Mouse (Mus musculus): ENCODE measurements around the gene C1qbp. TPM values are rescaled to one million over a fixed set of nuclear protein-coding genes. Genes with fewer than 3 reads are reported as not detected.

C1qbp gene
- polyA plus RNA-seq, 1 experiment from 2014 or later = 276 TPM

DNA sequence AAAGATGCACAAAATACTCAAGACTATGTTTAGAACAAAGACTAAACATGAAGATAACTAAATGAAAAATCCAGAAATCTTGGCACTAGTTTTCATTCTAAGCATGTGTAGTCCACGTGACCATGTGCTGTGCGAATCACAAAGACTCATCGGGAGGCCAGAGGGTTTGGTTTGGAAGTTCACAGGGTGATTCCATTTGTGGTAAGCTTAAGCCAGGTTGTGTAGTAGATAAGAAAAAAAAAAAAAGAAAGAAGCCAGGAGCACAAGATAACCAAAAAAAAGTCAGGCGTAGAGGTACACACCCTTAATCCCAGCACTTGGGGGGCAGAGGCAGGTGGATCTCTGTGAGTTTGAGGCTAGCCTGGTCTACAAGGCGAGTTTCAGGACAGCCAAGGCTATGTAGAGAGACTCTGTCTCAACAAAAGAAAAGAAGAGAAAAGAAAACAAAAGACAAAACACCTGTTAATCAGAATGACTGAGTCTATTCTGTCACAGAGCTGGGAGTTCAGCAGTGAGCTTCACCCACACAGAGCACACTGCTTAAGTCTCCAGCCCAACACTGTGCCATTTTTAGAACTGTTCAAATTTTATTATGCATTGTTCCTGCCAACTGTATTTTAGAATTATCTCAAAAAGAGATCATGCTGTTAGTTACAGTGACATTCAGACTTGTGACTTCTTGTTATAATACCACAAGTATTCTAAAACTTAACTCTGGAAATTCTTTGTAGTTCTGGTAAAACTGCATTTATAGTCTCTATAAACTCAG lies 21.9 kb downstream of the C1qbp start:
- Histone ChIP-seq H3K27me3 (ENCODE audit: insufficient read depth, low read length) (no peaks in the 10 kb centered on the region), H3K36me3 (ENCODE audit: insufficient read depth) (peaks cover 93% of the 10 kb centered on the region), H3K4me1 (ENCODE audit: insufficient read depth) (no peaks in the 10 kb centered on the region), H3K9me3 (ENCODE audit: low read depth, low read length) (no peaks in the 10 kb centered on the region), H3K9ac (no peak overlapping the region), H3K27ac (ENCODE audit: low read depth) (no peak overlapping the region), H3K4me2 (no peak overlapping the region), H3K4me3 (ENCODE audit: low read depth, low read length) (no peak overlapping the region)
- no peak for ATAC-seq (ENCODE audit: insufficient read depth)
- no peak for DNase-seq
- no peak for TF ChIP-seq CTCF (IDR thresholded peaks at IDR 0.05; ENCODE audit: low read depth)
- 93% methylated on average over 5 of the region's 5 CpGs for WGBS

DNA sequence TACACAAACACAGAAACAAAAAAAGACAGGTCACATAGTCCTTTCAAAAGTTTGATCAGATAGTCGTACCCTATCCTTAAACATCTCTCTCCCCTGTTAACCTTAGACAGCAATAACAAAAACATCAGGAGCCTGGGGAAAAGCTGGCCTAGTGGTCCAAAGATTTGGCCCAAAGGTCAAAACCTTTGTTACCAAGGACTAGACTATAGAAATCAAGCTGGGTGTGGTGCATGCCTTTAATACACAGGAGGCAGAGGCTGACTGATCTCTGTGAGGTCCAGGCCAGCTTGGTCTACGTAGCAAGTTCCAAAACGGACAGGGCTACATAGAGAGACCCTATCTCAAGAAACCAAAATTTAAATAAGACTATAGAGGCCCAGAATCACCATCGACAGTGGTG lies 28.1 kb downstream of the C1qbp start:
- H3K9ac ChIP-seq = no peak overlapping the region
- H3K4me3 ChIP-seq (ENCODE audit: low read depth, low read length) = no peak overlapping the region
- ATAC-seq (ENCODE audit: insufficient read depth) (no peak), DNase-seq (no peak)
- H3K27ac ChIP-seq (ENCODE audit: low read depth) = no peak overlapping the region
- TF ChIP-seq CTCF (IDR thresholded peaks at IDR 0.05; ENCODE audit: low read depth) = no peak
- WGBS = 89% methylated on average over 4 of the region's 4 CpGs
- H3K4me2 ChIP-seq = no peak overlapping the region
- no peaks in the 10 kb centered on the region for H3K27me3 ChIP-seq (ENCODE audit: insufficient read depth, low read length)
- no peaks in the 10 kb centered on the region for H3K9me3 ChIP-seq (ENCODE audit: low read depth, low read length)
- peaks cover 98% of the 10 kb centered on the region for H3K36me3 ChIP-seq (ENCODE audit: insufficient read depth)
- no peaks in the 10 kb centered on the region for H3K4me1 ChIP-seq (ENCODE audit: insufficient read depth)

DNA sequence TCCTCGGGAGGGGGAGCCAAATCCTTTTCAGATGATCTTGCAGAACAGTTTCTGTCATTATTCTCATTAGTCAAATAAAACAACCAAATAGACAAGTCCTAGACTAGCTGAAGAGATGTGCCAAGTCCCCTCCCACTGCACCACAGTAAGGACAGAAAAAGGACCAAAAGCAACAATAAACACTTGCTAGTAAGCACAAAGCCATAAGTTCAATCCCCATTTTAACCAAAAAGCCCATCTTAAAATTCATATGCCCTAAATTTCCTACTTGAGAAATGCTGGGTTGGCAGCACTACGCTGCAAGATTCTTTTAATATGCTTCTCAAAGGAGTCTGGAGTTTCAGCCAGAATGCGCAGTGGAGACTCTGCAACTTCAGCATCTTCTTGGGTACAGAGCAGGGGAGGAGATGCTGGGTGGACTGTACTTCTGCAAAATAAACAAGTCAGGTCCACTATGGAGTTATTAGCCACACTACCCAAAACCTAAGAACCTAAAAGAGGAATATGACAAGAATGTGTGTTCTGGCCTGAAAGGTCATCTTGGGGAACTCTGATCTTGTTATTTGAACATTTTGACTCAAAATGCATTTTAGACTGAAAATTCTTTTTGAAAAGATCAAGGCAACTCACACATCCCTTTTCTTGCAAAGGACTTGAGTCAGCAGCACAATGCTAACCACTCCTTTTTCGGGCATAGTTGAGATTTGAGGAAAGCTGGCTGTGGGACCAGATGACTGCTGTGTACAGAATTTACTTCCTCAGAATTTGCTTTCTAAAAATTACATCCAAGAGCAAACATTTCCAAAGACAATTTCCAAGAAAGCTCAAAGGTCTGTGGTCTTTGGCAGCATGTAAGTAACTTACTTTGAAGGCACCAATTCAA lies 37.6 kb downstream of the C1qbp start:
- ATAC-seq (ENCODE audit: insufficient read depth) (no peak), DNase-seq (no peak)
- no peak for TF ChIP-seq CTCF (IDR thresholded peaks at IDR 0.05; ENCODE audit: low read depth)
- Histone ChIP-seq H3K27ac (ENCODE audit: low read depth) (no peak overlapping the region), H3K27me3 (ENCODE audit: insufficient read depth, low read length) (no peaks in the 10 kb centered on the region), H3K36me3 (ENCODE audit: insufficient read depth) (peaks cover 90% of the 10 kb centered on the region), H3K9ac (no peak overlapping the region), H3K4me3 (ENCODE audit: low read depth, low read length) (no peak overlapping the region), H3K9me3 (ENCODE audit: low read depth, low read length) (no peaks in the 10 kb centered on the region), H3K4me2 (no peak overlapping the region), H3K4me1 (ENCODE audit: insufficient read depth) (no peaks in the 10 kb centered on the region)
- 87% methylated on average over 4 of the region's 4 CpGs for WGBS

DNA sequence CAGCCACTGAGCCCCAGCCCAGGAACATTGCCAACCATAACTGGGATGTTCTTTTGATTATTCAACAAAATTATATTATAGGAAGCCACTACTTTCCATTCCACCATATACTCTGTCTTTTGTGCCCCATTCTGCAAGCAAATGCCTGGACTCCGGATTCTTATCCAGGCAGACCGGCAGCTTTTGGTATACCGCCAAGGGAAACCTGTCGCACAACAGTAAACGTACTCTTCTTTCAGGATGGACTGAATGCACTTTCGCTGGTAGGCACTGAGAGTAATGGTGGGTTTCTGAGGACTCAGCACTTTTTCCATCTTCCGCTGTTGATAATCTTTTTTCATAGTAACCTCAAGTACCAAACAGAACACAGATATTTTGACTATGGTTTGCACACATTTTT lies 39.2 kb downstream of the C1qbp start:
- Histone ChIP-seq H3K27ac (ENCODE audit: low read depth) (no peak overlapping the region), H3K9ac (no peak overlapping the region), H3K9me3 (ENCODE audit: low read depth, low read length) (no peaks in the 10 kb centered on the region), H3K27me3 (ENCODE audit: insufficient read depth, low read length) (no peaks in the 10 kb centered on the region), H3K4me3 (ENCODE audit: low read depth, low read length) (no peak overlapping the region), H3K36me3 (ENCODE audit: insufficient read depth) (peaks cover 83% of the 10 kb centered on the region), H3K4me1 (ENCODE audit: insufficient read depth) (no peaks in the 10 kb centered on the region), H3K4me2 (no peak overlapping the region)
- WGBS = 91% methylated on average over 7 of the region's 7 CpGs
- ATAC-seq (ENCODE audit: insufficient read depth) (no peak), DNase-seq (no peak)
- no peak for TF ChIP-seq CTCF (IDR thresholded peaks at IDR 0.05; ENCODE audit: low read depth)

DNA sequence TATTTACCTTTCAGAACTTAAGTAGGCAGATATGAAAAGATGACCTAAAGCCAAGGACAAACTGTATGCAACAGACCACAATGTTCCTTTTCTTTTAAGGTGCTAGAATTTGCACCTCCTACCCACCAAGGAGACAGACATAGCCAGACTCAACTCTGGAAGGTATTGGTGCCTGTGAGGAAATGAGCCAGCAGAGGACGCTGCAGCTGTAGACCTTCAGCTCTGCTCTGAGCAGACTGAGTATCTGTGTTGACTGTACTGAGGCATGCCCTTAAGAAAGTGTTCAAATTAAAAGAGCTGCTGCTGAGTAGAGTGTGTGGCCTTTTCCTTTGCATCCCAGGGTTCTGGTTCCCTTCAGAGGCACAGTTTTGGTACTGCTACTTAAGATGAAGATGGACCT lies 40.2 kb downstream of the C1qbp start:
- DNase-seq = no peak
- TF ChIP-seq CTCF (IDR thresholded peaks at IDR 0.05; ENCODE audit: low read depth) = no peak
- no peak overlapping the region for H3K4me2 ChIP-seq
- H3K36me3 ChIP-seq (ENCODE audit: insufficient read depth) = peaks cover 80% of the 10 kb centered on the region
- no peaks in the 10 kb centered on the region for H3K4me1 ChIP-seq (ENCODE audit: insufficient read depth)
- no peak overlapping the region for H3K9ac ChIP-seq
- H3K27ac ChIP-seq (ENCODE audit: low read depth) = no peak overlapping the region
- no peaks in the 10 kb centered on the region for H3K27me3 ChIP-seq (ENCODE audit: insufficient read depth, low read length)
- no peak for ATAC-seq (ENCODE audit: insufficient read depth)
- no peak overlapping the region for H3K4me3 ChIP-seq (ENCODE audit: low read depth, low read length)
- no peaks in the 10 kb centered on the region for H3K9me3 ChIP-seq (ENCODE audit: low read depth, low read length)
- 84% methylated on average over 1 of the region's 1 CpGs for whole genome bisulfite sequencing

DNA sequence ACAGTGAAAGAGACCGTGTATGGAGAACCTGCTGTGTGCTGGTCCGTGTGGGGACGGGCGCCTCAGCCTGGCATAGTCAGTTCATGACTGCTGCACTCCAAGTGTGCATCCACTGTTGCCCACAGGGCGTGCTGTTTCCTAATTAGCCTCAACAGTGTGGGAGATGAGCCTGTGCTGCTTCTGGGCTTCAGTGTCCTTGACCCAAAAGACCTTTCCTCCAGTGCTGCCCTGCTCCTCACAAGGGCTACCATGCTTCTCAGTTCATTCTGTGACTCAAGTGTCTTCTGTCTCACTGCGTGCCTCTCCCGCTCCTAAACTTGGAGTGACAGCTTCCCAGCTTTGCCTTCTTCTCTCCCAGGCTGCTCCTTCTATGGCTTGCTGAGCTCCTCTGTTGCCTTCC lies 47.5 kb downstream of the C1qbp start:
- H3K4me2 ChIP-seq = no peak overlapping the region
- peak; percentile 8; the same call in 1 of the 2 replicates for TF ChIP-seq CTCF (IDR thresholded peaks at IDR 0.05; ENCODE audit: low read depth)
- no peak overlapping the region for H3K27ac ChIP-seq (ENCODE audit: low read depth)
- no peaks in the 10 kb centered on the region for H3K9me3 ChIP-seq (ENCODE audit: low read depth, low read length)
- H3K4me3 ChIP-seq (ENCODE audit: low read depth, low read length) = no peak overlapping the region
- H3K27me3 ChIP-seq (ENCODE audit: insufficient read depth, low read length) = no peaks in the 10 kb centered on the region
- 89% methylated on average over 7 of the region's 7 CpGs for WGBS
- no peak overlapping the region for H3K9ac ChIP-seq
- H3K4me1 ChIP-seq (ENCODE audit: insufficient read depth) = no peaks in the 10 kb centered on the region
- no peak for ATAC-seq (ENCODE audit: insufficient read depth)
- no peak for DNase-seq
- H3K36me3 ChIP-seq (ENCODE audit: insufficient read depth) = peaks cover 62% of the 10 kb centered on the region

DNA sequence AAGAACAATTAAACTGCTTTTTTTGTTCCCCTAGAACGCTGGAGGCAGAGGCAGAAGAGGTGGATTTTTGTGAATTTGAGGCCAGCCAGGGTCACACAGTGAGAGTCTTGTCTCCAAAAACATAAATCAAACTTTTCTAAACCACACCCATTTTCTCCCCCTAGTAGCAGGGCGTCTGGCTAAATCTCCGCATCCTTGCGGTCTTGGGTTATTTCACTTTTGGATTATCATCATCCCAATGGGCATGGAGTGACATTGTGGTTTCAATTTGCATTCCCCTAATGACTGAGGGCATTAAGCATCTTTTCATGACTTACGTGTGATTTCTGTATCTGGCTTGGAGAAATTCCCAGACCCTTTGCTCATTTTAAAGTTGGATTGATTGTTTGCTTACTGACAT lies 51.4 kb downstream of the C1qbp start:
- no peaks in the 10 kb centered on the region for H3K27me3 ChIP-seq (ENCODE audit: insufficient read depth, low read length)
- H3K4me1 ChIP-seq (ENCODE audit: insufficient read depth) = no peaks in the 10 kb centered on the region
- H3K27ac ChIP-seq (ENCODE audit: low read depth) = no peak overlapping the region
- ATAC-seq (ENCODE audit: insufficient read depth) (no peak), DNase-seq (no peak)
- 79% methylated on average over 5 of the region's 5 CpGs for WGBS
- H3K4me2 ChIP-seq = no peak overlapping the region
- no peaks in the 10 kb centered on the region for H3K9me3 ChIP-seq (ENCODE audit: low read depth, low read length)
- H3K4me3 ChIP-seq (ENCODE audit: low read depth, low read length) = no peak overlapping the region
- H3K9ac ChIP-seq = no peak overlapping the region
- H3K36me3 ChIP-seq (ENCODE audit: insufficient read depth) = peaks cover 46% of the 10 kb centered on the region
- no peak for TF ChIP-seq CTCF (IDR thresholded peaks at IDR 0.05; ENCODE audit: low read depth)

Other genes with a start within 250 kb of the C1qbp start
- 4.0 and 4.2 TPM in 2 replicates for gene Zfp3, start 218.8 kb downstream of the C1qbp start, polyA plus RNA-seq (2014; fragmentation: Nextera tagmentation; extraction: Ambion mirVana)
- gene Scimp, start 170.4 kb downstream of the C1qbp start, polyA plus RNA-seq (2014; fragmentation: Nextera tagmentation; extraction: Ambion mirVana) = not detected in 2 replicates
- gene Rabep1, start 138.2 kb downstream of the C1qbp start, polyA plus RNA-seq (2014; fragmentation: Nextera tagmentation; extraction: Ambion mirVana) = 32.3 and 32.6 TPM in 2 replicates
- 126 and 135 TPM in 2 replicates for gene Nup88, start 13.1 kb downstream of the C1qbp start, polyA plus RNA-seq (2014; fragmentation: Nextera tagmentation; extraction: Ambion mirVana)
- 64.7 and 69.7 TPM in 2 replicates for gene Rpain, start 12.8 kb downstream of the C1qbp start, polyA plus RNA-seq (2014; fragmentation: Nextera tagmentation; extraction: Ambion mirVana)
- gene Dhx33, start 21.4 kb upstream of the C1qbp start, polyA plus RNA-seq (2014; fragmentation: Nextera tagmentation; extraction: Ambion mirVana) = 27.2 and 27.7 TPM in 2 replicates
- 43.4 and 48.2 TPM in 2 replicates for gene Mis12, start 36.6 kb upstream of the C1qbp start, polyA plus RNA-seq (2014; fragmentation: Nextera tagmentation; extraction: Ambion mirVana)
- 42.7 and 51.9 TPM in 2 replicates for gene Derl2, start 36.8 kb upstream of the C1qbp start, polyA plus RNA-seq (2014; fragmentation: Nextera tagmentation; extraction: Ambion mirVana)
- gene 6330403K07Rik, start 50.5 kb upstream of the C1qbp start, polyA plus RNA-seq (2014; fragmentation: Nextera tagmentation; extraction: Ambion mirVana) = 42.3 and 44.6 TPM in 2 replicates
- gene Nlrp1a, start 161.7 kb upstream of the C1qbp start, polyA plus RNA-seq (2014; fragmentation: Nextera tagmentation; extraction: Ambion mirVana) = 0.18 and 0.24 TPM in 2 replicates
- gene Nlrp1b, start 247.7 kb upstream of the C1qbp start, polyA plus RNA-seq (2014; fragmentation: Nextera tagmentation; extraction: Ambion mirVana) = 0.05 TPM in 2 replicates